Mouse (Mus musculus) retina, postnatal 7 days (tissue): Measurements from ENCODE around the gene Gm49369.
"Not testable (repeated sequence)": the region's sequence is repeated elsewhere in the genome, so short reads cannot be mapped to it uniquely, and the experiment has no call there.

Experiments
- DNase-seq: peaks from one replicate; pipeline ENCODE4 v3.0.0-alpha.2; 2012; ENCODE audit warnings: low read depth, low spot score

The Gm49369 gene

GRCm38 (mm10) chr7:142382567-142382966 lies at the start of gene Gm49369:
Gene Gm49369 (minus strand): TSS chr7:142382667.
- DNase-seq, result no peak

GRCm38 (mm10) chr7:142431106-142431505 lies 48.6 kb upstream of the Gm49369 start:
- no peak for DNase-seq

- no peak for DNase-seq
Measured at GRCm38 (mm10) chr7:142430160-142430678, 47.8 kb upstream of the Gm49369 start.

DNA sequence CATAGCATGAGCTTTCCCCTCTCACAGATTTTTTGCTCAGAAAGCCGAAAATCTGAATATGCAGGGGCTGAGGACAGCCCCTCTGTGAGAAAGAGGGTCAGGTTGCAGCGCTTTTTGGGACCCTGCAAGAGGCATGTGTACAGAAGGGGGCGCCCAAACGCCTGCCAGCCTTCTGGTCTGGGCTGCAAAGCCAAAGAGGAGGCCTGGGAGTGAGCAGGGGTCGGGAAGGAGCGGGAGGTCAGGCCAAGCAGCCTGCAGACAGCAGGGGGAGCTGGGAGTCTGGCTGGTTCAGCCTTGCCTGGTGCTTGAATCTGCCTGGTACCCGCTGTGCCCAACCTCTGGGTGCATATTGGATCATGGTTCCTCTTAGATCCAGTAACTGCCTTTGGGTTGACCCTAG lies 45.7 kb upstream of the Gm49369 start:
- DNase-seq, result no peak

GRCm38 (mm10) chr7:142425641-142426213 lies 43.3 kb upstream of the Gm49369 start:
- DNase-seq, result no peak

GRCm38 (mm10) chr7:142421826-142422225 lies 39.4 kb upstream of the Gm49369 start:
- no peak for DNase-seq

DNA sequence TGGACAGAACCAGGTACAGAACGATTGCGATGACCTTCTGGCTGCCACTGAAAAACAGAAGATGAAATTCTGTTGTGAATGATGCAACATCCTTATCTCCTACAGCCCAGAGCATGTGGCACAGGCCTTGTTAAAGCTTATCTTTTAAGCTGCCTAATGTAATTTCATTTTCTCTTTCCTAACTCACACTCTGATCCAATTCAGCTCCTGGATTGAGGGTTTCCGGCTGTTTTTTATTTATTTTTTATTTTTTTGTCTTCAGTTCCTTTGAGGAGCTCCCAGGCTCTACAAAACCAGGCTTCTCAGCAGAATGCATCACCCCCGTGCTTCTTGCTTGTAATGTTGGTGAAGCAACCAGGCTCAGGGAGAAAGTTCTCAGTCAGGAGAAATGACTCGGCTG lies 37.4 kb upstream of the Gm49369 start:
- DNase-seq, result no peak

DNA sequence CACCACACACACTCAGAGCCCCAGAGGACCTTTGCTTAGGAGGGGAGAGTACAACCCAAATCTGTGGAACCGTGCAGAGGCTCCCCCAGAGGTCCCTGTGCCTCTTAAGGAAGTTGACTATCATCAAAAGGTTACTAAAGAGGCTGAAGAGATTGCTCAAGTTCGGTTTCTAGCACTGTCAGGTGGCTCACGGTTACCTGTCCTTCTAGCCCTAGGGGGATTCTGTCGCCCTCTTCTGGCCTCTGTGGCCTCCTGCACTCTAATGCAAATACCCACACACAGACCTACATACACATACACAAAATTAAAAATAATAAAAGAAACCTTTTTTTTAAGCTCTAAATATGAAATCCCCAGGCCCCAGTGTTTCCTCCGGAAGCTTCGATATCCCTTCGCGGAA lies 36.2 kb upstream of the Gm49369 start:
- DNase-seq, result no peak

DNA sequence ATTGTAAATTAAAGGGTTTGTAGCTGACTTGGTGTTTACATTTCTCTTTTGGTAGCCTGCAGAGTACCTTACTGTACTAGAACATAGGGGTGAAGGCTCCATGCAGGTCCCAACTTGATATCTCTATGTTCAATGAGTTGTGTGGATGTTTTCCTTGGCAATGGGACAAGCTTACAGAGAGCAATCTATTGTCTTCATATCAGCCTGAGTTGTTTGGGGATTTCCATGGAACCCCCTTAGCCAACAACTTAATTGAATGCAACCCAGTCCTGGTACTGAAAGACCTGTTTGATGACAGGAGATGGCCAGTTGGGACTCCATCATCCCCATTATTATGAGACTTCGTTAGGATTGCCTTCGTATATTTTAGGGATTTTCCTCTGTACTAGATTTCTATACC lies 35.6 kb upstream of the Gm49369 start:
- DNase-seq, result no peak

DNA sequence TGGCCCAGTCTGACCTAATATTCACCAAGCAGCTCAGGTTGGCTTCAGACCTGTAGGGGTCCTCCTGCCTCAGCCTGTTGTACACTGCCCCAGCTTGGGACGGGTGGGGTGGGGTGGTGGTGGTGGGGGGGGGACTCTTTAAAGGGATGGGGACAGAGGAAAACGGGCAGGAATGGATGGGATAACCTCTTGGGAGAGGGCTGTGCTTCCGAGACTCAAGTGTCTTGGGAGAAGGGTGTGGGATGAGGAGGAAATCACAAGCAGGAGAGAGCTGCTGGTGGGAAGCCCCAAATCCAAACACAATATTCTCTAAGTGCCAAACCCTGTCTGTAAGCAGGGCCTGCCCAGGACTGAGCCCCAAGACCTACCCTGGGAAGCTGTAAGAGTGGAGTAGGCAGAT lies 33.8 kb upstream of the Gm49369 start:
- DNase-seq, result no peak

- no peak for DNase-seq
Measured at GRCm38 (mm10) chr7:142415314-142415713, 32.8 kb upstream of the Gm49369 start.

GRCm38 (mm10) chr7:142413285-142413684 lies 30.8 kb upstream of the Gm49369 start:
- no peak for DNase-seq

DNA sequence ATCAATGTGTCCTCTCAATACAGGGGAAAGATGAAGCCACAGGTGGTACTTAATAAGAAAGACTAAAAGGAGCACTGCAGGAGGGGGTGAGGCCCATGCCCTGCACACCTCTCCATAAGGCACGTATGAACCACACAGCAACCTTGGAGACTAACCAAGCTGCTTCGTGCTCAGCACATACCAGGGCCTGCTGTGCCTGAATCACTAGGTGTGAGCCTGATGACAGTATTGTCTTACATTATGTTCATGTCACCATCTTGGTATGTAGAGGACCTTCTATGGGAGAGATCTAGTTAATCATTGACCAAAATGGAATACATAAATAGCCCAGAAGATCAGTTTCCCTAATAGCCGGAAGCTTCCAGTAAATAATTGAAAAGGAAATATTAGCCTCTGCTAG lies 27.1 kb upstream of the Gm49369 start:
- DNase-seq, result no peak

GRCm38 (mm10) chr7:142408686-142409085 lies 26.2 kb upstream of the Gm49369 start:
- no peak for DNase-seq

DNA sequence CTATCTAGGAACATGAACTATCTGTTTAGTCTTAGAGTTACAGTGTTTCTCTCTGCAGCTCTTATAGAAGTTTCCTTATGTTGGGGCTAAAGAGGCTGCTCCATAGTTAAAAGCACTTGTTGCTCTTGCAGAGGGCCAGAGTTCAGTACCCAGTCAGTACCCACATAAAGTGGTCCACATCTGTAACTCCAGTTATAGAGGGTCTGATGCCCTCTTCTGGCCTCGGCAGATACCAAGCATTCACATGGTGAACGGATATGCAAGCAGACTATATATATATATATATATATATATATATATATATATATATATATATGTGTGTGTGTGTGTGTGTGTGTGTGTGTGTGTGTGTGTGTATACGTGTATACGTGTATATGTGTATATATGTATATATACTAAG lies 25.5 kb upstream of the Gm49369 start:
- no peak for DNase-seq

DNA sequence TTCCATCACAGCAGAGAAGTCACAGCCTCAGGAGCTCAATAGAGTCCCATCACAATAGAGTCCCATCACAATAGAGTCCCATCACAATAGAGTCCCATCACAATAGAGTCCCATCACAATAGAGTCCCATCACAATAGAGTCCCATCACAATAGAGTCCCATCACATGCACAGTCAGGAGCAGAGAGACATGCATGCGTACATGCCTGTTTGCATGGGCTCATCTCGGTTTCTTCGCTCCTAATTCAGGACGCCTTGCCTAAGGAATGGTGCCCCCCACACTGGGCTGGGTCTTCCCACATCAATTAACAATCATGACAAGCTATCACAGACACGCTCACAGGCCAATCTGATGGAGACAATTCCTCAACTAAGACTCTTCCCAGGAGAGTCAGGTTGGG lies 22.7 kb upstream of the Gm49369 start:
- not testable (repeated sequence) for DNase-seq

GRCm38 (mm10) chr7:142403591-142403990 lies 21.1 kb upstream of the Gm49369 start:
- no peak for DNase-seq

DNA sequence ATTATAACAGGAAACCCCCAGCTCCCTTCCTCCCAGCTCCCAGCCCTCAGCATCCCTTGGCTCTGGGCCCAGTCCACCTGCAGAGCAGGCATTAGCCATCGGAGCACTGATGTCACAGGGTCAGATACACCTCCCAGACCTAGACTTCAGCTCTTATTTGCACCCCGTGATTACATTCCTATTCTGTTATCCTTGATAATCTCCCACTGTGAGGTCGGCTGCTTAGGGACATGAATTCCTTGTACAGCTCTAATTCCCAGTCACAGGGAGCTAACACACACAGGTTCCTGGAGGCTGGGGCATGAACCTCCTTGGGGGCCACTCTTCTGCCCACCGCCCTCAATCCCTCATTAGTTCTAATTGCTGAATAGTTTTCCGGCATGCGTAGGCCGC lies 18.3 kb upstream of the Gm49369 start:
- peak; percentile 14 for DNase-seq

GRCm38 (mm10) chr7:142400112-142400749 lies 17.8 kb upstream of the Gm49369 start:
- DNase-seq, result no peak

DNA sequence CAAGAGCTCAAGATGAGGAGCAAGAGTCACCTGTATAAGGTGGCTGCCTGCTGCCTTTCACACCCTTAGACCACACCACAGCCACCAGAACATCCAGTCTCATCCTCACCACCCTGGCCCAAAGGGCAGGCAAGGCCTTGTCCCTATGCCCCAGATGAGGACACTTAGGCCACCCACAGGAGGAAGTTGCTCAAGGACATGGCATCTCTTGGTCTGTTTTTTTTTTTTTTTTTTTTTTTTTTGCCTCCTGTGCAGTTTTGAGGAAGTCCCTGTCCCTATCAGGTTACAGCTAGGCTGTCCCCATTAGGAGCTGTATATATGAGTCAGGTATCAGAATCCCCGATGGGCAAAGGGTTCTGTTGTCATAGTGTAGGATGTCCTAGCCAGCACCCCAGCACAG lies 16.8 kb upstream of the Gm49369 start:
- DNase-seq, result no peak

DNA sequence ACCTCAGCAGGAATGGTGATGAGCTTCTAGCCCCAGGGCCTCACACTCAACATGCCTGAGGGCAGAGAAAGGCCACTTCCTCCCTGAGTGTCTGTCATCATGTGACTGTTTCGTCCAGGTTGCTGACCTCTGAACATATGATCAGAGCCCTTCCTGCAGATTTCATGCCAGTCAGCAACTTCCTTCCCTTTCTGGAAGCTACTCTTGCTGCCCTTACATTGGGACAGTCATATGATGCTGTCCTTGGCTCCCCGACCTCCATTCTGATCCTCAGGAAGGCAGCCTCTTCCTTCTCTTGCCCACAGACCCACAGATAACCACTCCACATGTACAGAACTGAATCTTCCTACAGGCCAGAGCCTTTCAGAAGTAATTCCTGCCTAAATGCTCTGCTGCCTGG lies 15.6 kb upstream of the Gm49369 start:
- DNase-seq, result no peak

- no peak for DNase-seq
Measured at GRCm38 (mm10) chr7:142396611-142397010, 14.1 kb upstream of the Gm49369 start.

DNA sequence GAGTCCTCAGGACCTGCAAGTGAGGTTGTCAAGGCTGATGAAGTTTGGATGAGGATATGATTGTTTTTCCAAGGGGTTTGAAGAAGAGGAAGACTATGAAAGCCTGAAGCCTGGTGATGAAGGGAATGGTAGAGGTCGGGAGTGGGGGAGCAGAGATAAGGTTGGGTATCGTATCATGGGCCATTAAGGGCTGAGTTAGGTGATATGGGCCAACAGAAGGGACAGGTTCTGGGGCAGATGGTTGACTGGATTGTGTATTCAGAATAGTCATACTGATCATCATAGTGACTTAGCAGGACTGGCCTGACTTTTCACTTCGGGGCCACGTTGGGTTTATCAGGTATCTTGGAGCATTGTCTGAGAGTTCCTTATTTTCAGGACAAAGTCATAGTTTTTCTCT lies 13.0 kb upstream of the Gm49369 start:
- no peak for DNase-seq
